Mouse (Mus musculus) C2C12 (cell line): Measurements from ENCODE around the gene Mmp20.

Experiments used
- CEBPB ChIP-seq: IDR thresholded peaks from one replicate; pipeline ENCODE4 v1.6.1; 2011; ENCODE audit warnings: low read depth, mild to moderate bottlenecking, control low read depth, moderate library complexity
- CTCF ChIP-seq: IDR thresholded peaks from one replicate; pipeline ENCODE4 v1.5.1; 2011; ENCODE audit not compliant: control insufficient read depth, insufficient read depth, insufficient read length
- FOSL1 ChIP-seq: IDR thresholded peaks from one replicate; pipeline ENCODE4 v1.8.0; 2011; ENCODE audit warnings: mild to moderate bottlenecking, low read length; ENCODE audit not compliant: poor library complexity, insufficient read depth, severe bottlenecking
- MAX ChIP-seq: IDR thresholded peaks from one replicate; pipeline ENCODE4 v1.6.1; 2011; ENCODE audit warnings: mild to moderate bottlenecking, control low read depth
- MYOD1 ChIP-seq: IDR thresholded peaks from one replicate; pipeline ENCODE4 v1.6.1; 2011; ENCODE audit warnings: low read depth; ENCODE audit not compliant: control insufficient read depth, insufficient read length
- MYOG ChIP-seq: IDR thresholded peaks from one replicate; pipeline ENCODE4 v1.6.1; 2011; ENCODE audit not compliant: control insufficient read depth, insufficient read length; ENCODE audit errors: extremely low read depth
- USF1 ChIP-seq: IDR thresholded peaks from one replicate; pipeline ENCODE4 v1.6.1; 2011; ENCODE audit warnings: low read depth, mild to moderate bottlenecking, control low read depth, moderate library complexity

DNA sequence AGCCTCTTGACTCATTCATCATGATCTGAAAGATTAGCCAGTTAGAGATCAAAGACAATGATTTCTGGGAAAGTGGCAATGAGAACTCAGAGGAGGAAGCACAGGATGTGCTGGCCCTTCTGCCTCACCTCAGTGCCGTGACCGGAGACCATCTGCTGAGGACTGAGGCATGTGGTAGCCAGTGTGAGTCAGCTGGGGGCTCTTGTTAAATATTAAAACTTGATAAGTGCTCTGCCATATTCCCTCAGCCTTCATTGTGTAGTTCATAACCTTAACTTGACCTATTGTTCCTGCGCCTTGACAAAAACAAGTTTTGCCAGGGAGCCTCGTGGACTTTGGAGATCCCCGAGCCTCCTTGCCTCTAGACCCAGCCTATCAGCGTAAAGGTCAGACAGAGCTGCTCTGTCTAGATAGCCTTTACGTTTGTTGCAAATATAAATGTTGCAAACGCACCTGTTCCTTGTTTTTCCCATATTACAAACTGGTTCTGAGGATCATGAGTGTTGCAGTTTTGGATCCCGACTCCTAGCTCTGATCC is 54.1 kb downstream of the Mmp20 start:
- TF ChIP-seq CEBPB (no peak), CTCF (no peak), MAX (no peak), FOSL1 (no peak), MYOG (no peak), USF1 (no peak), MYOD1 (no peak)
